Mouse (Mus musculus) lung, adult 2 months (tissue): ENCODE measurements around the gene Ptpn1.

Experiments used
- CTCF ChIP-seq: fragments of 200-500 bp; IDR thresholded peaks from 2 replicates; pipeline ENCODE4 v1.5.1; 2011; ENCODE audit warnings: mild to moderate bottlenecking, low read length, control low read depth; ENCODE audit not compliant: insufficient read depth
- POLR2A ChIP-seq: fragments of 200-500 bp; IDR thresholded peaks from 2 replicates; pipeline ENCODE4 v1.6.1; 2011; ENCODE audit warnings: low read depth, mild to moderate bottlenecking, control low read depth, low read length, borderline replicate concordance; ENCODE audit errors: extremely low read depth

DNA sequence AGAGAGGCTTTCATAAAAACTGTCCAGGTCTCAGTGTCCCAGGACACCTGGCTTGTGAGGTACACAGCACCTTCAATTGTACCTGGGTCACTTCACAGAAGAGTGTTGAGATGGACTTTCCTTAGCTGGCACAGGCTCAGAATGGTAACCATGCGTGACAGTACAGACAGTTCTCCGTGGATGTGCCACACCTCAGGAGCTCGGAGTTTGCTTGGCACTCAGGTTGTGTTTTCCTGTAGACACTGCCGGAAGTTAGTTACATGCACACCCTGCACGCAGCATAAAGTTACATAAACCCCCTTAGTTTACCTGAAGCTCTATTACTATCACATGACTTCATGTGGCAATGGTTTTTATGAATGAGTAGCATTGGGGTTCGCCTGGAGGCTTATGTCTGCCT lies 18.8 kb downstream of the Ptpn1 start:
- TF ChIP-seq CTCF (no peak), POLR2A (no peak)
